In genomic region chr7:112132005-112132404, GRCm38 (mm10) we compare ENCODE assay signal across 21 mouse cellular contexts. TPM values are rescaled to one million over a fixed set of nuclear protein-coding genes. Genes with fewer than 3 reads are reported as not detected.
DNase-seq lines count a peak whose midpoint lies in the region; ATAC-seq and TF ChIP-seq lines count a peak whose summit lies in the region.
"Had no signal": no experiment of that assay in that cellular context is flagged by ENCODE, and none has a peak within 500 bp of the region (broad histone marks: within the 10 kb centered on the region; RNA-seq: fewer than 3 reads in every experiment).

No protein-coding gene starts in this region.

- no peak for DNase-seq in left cerebral cortex, adult 2 months (ENCODE audit: extremely low spot score in 1 of 2, low spot score in 2 of 2)
- no peak for DNase-seq in left cerebral cortex, adult 18-20 months (ENCODE audit: low spot score in 2 of 2)
- peak; percentile 49 for DNase-seq in brain, embryonic 18.5 days (ENCODE audit: low read depth, low spot score)
- no peak for DNase-seq in urinary bladder, adult 18-20 months (ENCODE audit: low spot score in 2 of 2)
- DNase-seq in B cell, adult 2 months = no peak
- DNase-seq: adrenal gland, adult 2 months; cerebellum, adult 18-20 months; gastrocnemius, postnatal 14 days; lung, embryonic 14.5 days; spleen, adult 18-20 months; thymus, postnatal 14 days had no signal

- 31% methylated on average over 6 of the region's 6 CpGs for WGBS in forebrain, embryonic 12.5 days
- 39% methylated on average over 6 of the region's 6 CpGs for WGBS in midbrain, embryonic 15.5 days

- peak overlapping the region; percentile 53 for H3K27ac ChIP-seq in left cerebral cortex, adult 2 months
- 0 out of 2 replicates have a peak overlapping the region, but pooled peaks have one; percentile 46 for H3K27ac ChIP-seq in forebrain, embryonic 12.5 days
- peak overlapping the region; percentile 46; the same call in 1 of the 2 replicates for H3K27ac ChIP-seq in midbrain, embryonic 15.5 days
- H3K27ac ChIP-seq: embryonic facial prominence, embryonic 12.5 days; kidney, postnatal 0 days; liver, embryonic 12.5 days; neural tube, embryonic 12.5 days; stomach, embryonic 15.5 days had no signal

- H3K9me3 ChIP-seq in forebrain, embryonic 12.5 days = no peaks in the 10 kb centered on the region
- H3K9me3 ChIP-seq in midbrain, embryonic 15.5 days = no peaks in the 10 kb centered on the region
- H3K9me3 ChIP-seq: embryonic facial prominence, embryonic 12.5 days; liver, embryonic 12.5 days; neural tube, embryonic 12.5 days; stomach, embryonic 15.5 days had no signal

- TF ChIP-seq CTCF in left cerebral cortex, adult 2 months (IDR thresholded peaks at IDR 0.05) = no peak

- ATAC-seq in forebrain, embryonic 12.5 days (ENCODE audit: low FRiP score) = no peak
- ATAC-seq in midbrain, embryonic 15.5 days (replicated peaks) = no peak
- ATAC-seq: CD4-positive, CD25-positive, alpha-beta regulatory T cell, adult 4 months; liver, embryonic 12.5 days had no signal

- no peaks in the 10 kb centered on the region for H3K36me3 ChIP-seq in forebrain, embryonic 12.5 days (replicated peaks)
- no peaks in the 10 kb centered on the region for H3K36me3 ChIP-seq in midbrain, embryonic 15.5 days (replicated peaks)
- H3K36me3 ChIP-seq: embryonic facial prominence, embryonic 12.5 days; liver, embryonic 12.5 days; neural tube, embryonic 12.5 days; stomach, embryonic 15.5 days had no signal

- H3K4me3 ChIP-seq in left cerebral cortex, adult 2 months = no peak overlapping the region
- no peak overlapping the region for H3K4me3 ChIP-seq in forebrain, embryonic 12.5 days (replicated peaks)
- H3K4me3 ChIP-seq in midbrain, embryonic 15.5 days = no peak overlapping the region
- H3K4me3 ChIP-seq: embryonic facial prominence, embryonic 12.5 days; liver, embryonic 12.5 days; neural tube, embryonic 12.5 days; stomach, embryonic 15.5 days had no signal

- no peak overlapping the region for H3K9ac ChIP-seq in forebrain, embryonic 12.5 days
- no peak overlapping the region for H3K9ac ChIP-seq in midbrain, embryonic 15.5 days
- H3K9ac ChIP-seq: embryonic facial prominence, embryonic 12.5 days; liver, embryonic 12.5 days; lung, embryonic 14.5 days; neural tube, embryonic 12.5 days; stomach, embryonic 15.5 days had no signal

- H3K27me3 ChIP-seq in forebrain, embryonic 12.5 days = no peaks in the 10 kb centered on the region
- no peaks in the 10 kb centered on the region for H3K27me3 ChIP-seq in midbrain, embryonic 15.5 days (replicated peaks)
- H3K27me3 ChIP-seq: embryonic facial prominence, embryonic 12.5 days; liver, embryonic 12.5 days; neural tube, embryonic 12.5 days; stomach, embryonic 15.5 days had no signal

- H3K4me2 ChIP-seq in forebrain, embryonic 12.5 days = no peak overlapping the region
- H3K4me2 ChIP-seq in midbrain, embryonic 15.5 days = no peak overlapping the region
- H3K4me2 ChIP-seq: embryonic facial prominence, embryonic 12.5 days; liver, embryonic 12.5 days; lung, embryonic 14.5 days; neural tube, embryonic 12.5 days; stomach, embryonic 15.5 days had no signal

- no peaks in the 10 kb centered on the region for H3K4me1 ChIP-seq in forebrain, embryonic 12.5 days
- H3K4me1 ChIP-seq in midbrain, embryonic 15.5 days = peaks cover 5% of the 10 kb centered on the region; the same call in 1 of the 2 replicates
- H3K4me1 ChIP-seq: neural tube, embryonic 12.5 days; stomach, embryonic 15.5 days had no signal

- intact Hi-C loops in left cerebral cortex, adult 2 months (cut with DNase I) = no loop called here

RNA-seq across cellular contexts. Expression of gene Dkk3, which starts 26.9 kb away (rescaled TPM):
- 100 to 1,000 TPM; 164 to 198 TPM for total RNA-seq in left cerebral cortex, adult 2 months (2021)
- total RNA-seq in left cerebral cortex, adult 18-20 months (2021) = 100 to 1,000 TPM; 209 to 215 TPM
- 21.5 and 28.7 TPM in 2 replicates for polyA plus RNA-seq in forebrain, embryonic 12.5 days (2016; fragmentation: Nextera tagmentation; extraction: Ambion mirVana)
- 25.0 and 25.6 TPM in 2 replicates for polyA plus RNA-seq in midbrain, embryonic 15.5 days (2015; fragmentation: Nextera tagmentation; extraction: Ambion mirVana)
- total RNA-seq: MEL; monocyte, adult 5-6 weeks had no signal
